Mouse (Mus musculus) intestine, embryonic 16.5 days (tissue): Measurements from ENCODE around the gene Lrp11. TPM values are rescaled to one million over a fixed set of nuclear protein-coding genes. Genes with fewer than 3 reads are reported as not detected.
"Not testable (repeated sequence)": the region's sequence is repeated elsewhere in the genome, so short reads cannot be mapped to it uniquely, and the experiment has no call there.

Source experiments
- ATAC-seq: fragments of 200-750 bp; cut with Nextera tagmentation; 2 replicates; pipeline ENCODE4 v1.8.0; 2017; ENCODE audit warnings: moderate TSS enrichment, moderate library complexity
- H3K27ac ChIP-seq: fragments of 300-500 bp; sonication (generic); 2 replicates; pipeline ENCODE4 v1.5.1; 2014; ENCODE audit warnings: mild to moderate bottlenecking, low read length
- H3K27me3 ChIP-seq: fragments of 300-500 bp; sonication (generic); replicated peaks from 2 replicates; pipeline ENCODE4 v1.6.1; 2014; ENCODE audit warnings: low read length, control low read depth, mixed read lengths; ENCODE audit not compliant: control insufficient read depth, insufficient read depth
- H3K36me3 ChIP-seq: fragments of 300-500 bp; sonication (generic); 2 replicates; pipeline ENCODE4 v1.6.1; 2014; ENCODE audit warnings: low read length, control low read depth; ENCODE audit not compliant: control insufficient read depth, insufficient read depth
- H3K4me1 ChIP-seq: fragments of 300-500 bp; sonication (generic); 2 replicates; pipeline ENCODE4 v1.6.1; 2014; ENCODE audit warnings: low read length, control low read depth, mixed read lengths; ENCODE audit not compliant: control insufficient read depth, insufficient read depth
- H3K4me2 ChIP-seq: fragments of 300-500 bp; sonication (generic); 2 replicates; pipeline ENCODE4 v1.6.1; 2014; ENCODE audit warnings: low read depth, low read length, control low read depth
- H3K4me3 ChIP-seq: fragments of 300-500 bp; sonication (generic); 2 replicates; pipeline ENCODE4 v1.5.1; 2014; ENCODE audit warnings: mild to moderate bottlenecking, low read length
- H3K9ac ChIP-seq: fragments of 300-500 bp; sonication (generic); 2 replicates; pipeline ENCODE4 v1.6.1; 2014; ENCODE audit warnings: low read depth, low read length
- H3K9me3 ChIP-seq: fragments of 300-500 bp; sonication (generic); 2 replicates; pipeline ENCODE4 v1.6.1; 2016; ENCODE audit warnings: low read length, control low read depth; ENCODE audit not compliant: control insufficient read depth
- WGBS: fragments of 180-500 bp; shearing (Covaris S2); extraction: QIAGEN DNeasy Blood & Tissue Kit; methylation state at CpG from one replicate; pipeline ENCODE4 v1.1.7; 2014; 5-methylcytosine and 5-hydroxymethylcytosine counted together
- polyA plus RNA-seq: library from polyadenylated mRNA; unstranded; fragments of >200 nt; fragmentation: Nextera tagmentation; extraction: Ambion mirVana; gene quantifications from 2 replicates; pipeline ENCODE4 v1.2.1, GENCODE M21; 2015

Gene Lrp11
- polyA plus RNA-seq, 1 experiment from 2014 or later: 3.1 TPM

- H3K4me3 ChIP-seq, H3K4me1 ChIP-seq, H3K36me3 ChIP-seq, H3K9ac ChIP-seq, H3K4me2 ChIP-seq, H3K27ac ChIP-seq, ATAC-seq, H3K9me3 ChIP-seq, H3K27me3 ChIP-seq: not testable (repeated sequence)
- 59% methylated on average over 3 of the region's 3 CpGs for WGBS
Measured at GRCm38 (mm10) chr10:7617556-7617955, 28.0 kb downstream of the Lrp11 start.

GRCm38 (mm10) chr10:7619821-7620241 lies 30.2 kb downstream of the Lrp11 start:
- no peak for ATAC-seq
- Histone ChIP-seq H3K27ac (no peak overlapping the region), H3K36me3 (no peaks in the 10 kb centered on the region), H3K4me3 (no peak overlapping the region), H3K27me3 (no peaks in the 10 kb centered on the region), H3K4me2 (no peak overlapping the region), H3K9ac (no peak overlapping the region), H3K9me3 (peaks cover under 1% of the 10 kb centered on the region), H3K4me1 (no peaks in the 10 kb centered on the region)
- WGBS: 88% methylated on average over 5 of the region's 5 CpGs

- Histone ChIP-seq H3K4me2 (no peak overlapping the region), H3K36me3 (no peaks in the 10 kb centered on the region), H3K27me3 (no peaks in the 10 kb centered on the region), H3K9ac (no peak overlapping the region), H3K27ac (no peak overlapping the region), H3K9me3 (no peaks in the 10 kb centered on the region), H3K4me1 (no peaks in the 10 kb centered on the region), H3K4me3 (no peak overlapping the region)
- 64% methylated on average over 5 of the region's 5 CpGs for WGBS
- ATAC-seq: no peak
Measured at GRCm38 (mm10) chr10:7620723-7621122, 31.1 kb downstream of the Lrp11 start.

- no peaks in the 10 kb centered on the region for H3K4me1 ChIP-seq
- WGBS: 93% methylated on average over 3 of the region's 3 CpGs
- ATAC-seq: no peak
- H3K4me3 ChIP-seq: no peak overlapping the region
- H3K4me2 ChIP-seq: no peak overlapping the region
- no peaks in the 10 kb centered on the region for H3K36me3 ChIP-seq
- no peaks in the 10 kb centered on the region for H3K27me3 ChIP-seq
- H3K9me3 ChIP-seq: no peaks in the 10 kb centered on the region
- no peak overlapping the region for H3K9ac ChIP-seq
- no peak overlapping the region for H3K27ac ChIP-seq
Measured at GRCm38 (mm10) chr10:7622378-7622777, 32.8 kb downstream of the Lrp11 start.

- H3K27me3 ChIP-seq: no peaks in the 10 kb centered on the region
- 92% methylated on average over 3 of the region's 3 CpGs for WGBS
- H3K36me3 ChIP-seq: no peaks in the 10 kb centered on the region
- H3K4me2 ChIP-seq: no peak overlapping the region
- no peak overlapping the region for H3K27ac ChIP-seq
- H3K4me3 ChIP-seq: no peak overlapping the region
- no peaks in the 10 kb centered on the region for H3K9me3 ChIP-seq
- no peaks in the 10 kb centered on the region for H3K4me1 ChIP-seq
- no peak overlapping the region for H3K9ac ChIP-seq
- ATAC-seq: no peak
Measured at GRCm38 (mm10) chr10:7623861-7624518, 34.4 kb downstream of the Lrp11 start.

- no peak overlapping the region for H3K4me2 ChIP-seq
- H3K36me3 ChIP-seq: no peaks in the 10 kb centered on the region
- 91% methylated on average over 4 of the region's 4 CpGs for WGBS
- no peaks in the 10 kb centered on the region for H3K4me1 ChIP-seq
- no peaks in the 10 kb centered on the region for H3K9me3 ChIP-seq
- no peak overlapping the region for H3K27ac ChIP-seq
- no peak overlapping the region for H3K4me3 ChIP-seq
- H3K9ac ChIP-seq: no peak overlapping the region
- H3K27me3 ChIP-seq: no peaks in the 10 kb centered on the region
- ATAC-seq: no peak
Measured at GRCm38 (mm10) chr10:7629092-7629491, 39.5 kb downstream of the Lrp11 start.

- no peak overlapping the region for H3K27ac ChIP-seq
- 90% methylated on average over 5 of the region's 5 CpGs for WGBS
- H3K9me3 ChIP-seq: no peaks in the 10 kb centered on the region
- H3K27me3 ChIP-seq: no peaks in the 10 kb centered on the region
- ATAC-seq: no peak
- H3K4me1 ChIP-seq: no peaks in the 10 kb centered on the region
- no peak overlapping the region for H3K4me2 ChIP-seq
- no peaks in the 10 kb centered on the region for H3K36me3 ChIP-seq
- no peak overlapping the region for H3K4me3 ChIP-seq
- no peak overlapping the region for H3K9ac ChIP-seq
Measured at GRCm38 (mm10) chr10:7630286-7630685, 40.7 kb downstream of the Lrp11 start.

- Histone ChIP-seq H3K4me2 (no peak overlapping the region), H3K9ac (no peak overlapping the region), H3K27ac (no peak overlapping the region), H3K27me3 (no peaks in the 10 kb centered on the region), H3K9me3 (no peaks in the 10 kb centered on the region), H3K36me3 (no peaks in the 10 kb centered on the region), H3K4me1 (no peaks in the 10 kb centered on the region), H3K4me3 (no peak overlapping the region)
- no peak for ATAC-seq
- WGBS: 60% methylated on average over 16 of the region's 16 CpGs
Measured at GRCm38 (mm10) chr10:7630951-7631720, 41.5 kb downstream of the Lrp11 start.

- Histone ChIP-seq H3K36me3 (0 out of 2 replicates have a peak, but pooled peaks cover 10% of the 10 kb centered on the region), H3K9ac (no peak overlapping the region), H3K4me1 (no peaks in the 10 kb centered on the region), H3K27me3 (no peaks in the 10 kb centered on the region), H3K4me2 (no peak overlapping the region), H3K27ac (no peak overlapping the region), H3K4me3 (no peak overlapping the region), H3K9me3 (no peaks in the 10 kb centered on the region)
- WGBS: 96% methylated on average over 12 of the region's 12 CpGs
- ATAC-seq: no peak
Measured at GRCm38 (mm10) chr10:7640366-7640765, 50.8 kb downstream of the Lrp11 start.
